Mouse (Mus musculus): ENCODE data around the gene Pnpla1.

Gene Pnpla1

GRCm38 (mm10) chr17:28926866-28927635 lies 68.8 kb downstream of the Pnpla1 start:
- peak; percentile 37 to 64 for DNase-seq

- DNase-seq, result no peak
Measured at GRCm38 (mm10) chr17:28928004-28928403, 69.8 kb downstream of the Pnpla1 start.

GRCm38 (mm10) chr17:28929369-28929768 lies 71.2 kb downstream of the Pnpla1 start:
- DNase-seq, result no peak

- peak; percentile 58 to 70 for DNase-seq
Measured at GRCm38 (mm10) chr17:28930392-28931074, 72.3 kb downstream of the Pnpla1 start.

- no peak for DNase-seq
Measured at GRCm38 (mm10) chr17:28931436-28932211, 73.4 kb downstream of the Pnpla1 start.

- no peak for DNase-seq
Measured at GRCm38 (mm10) chr17:28932274-28932673, 74.1 kb downstream of the Pnpla1 start.

GRCm38 (mm10) chr17:28934120-28934916 lies 76.1 kb downstream of the Pnpla1 start:
- DNase-seq, result no peak

GRCm38 (mm10) chr17:28936133-28936532 lies 77.9 kb downstream of the Pnpla1 start:
- DNase-seq, result no peak

- peak; percentile 35 to 69 for DNase-seq
Measured at GRCm38 (mm10) chr17:28936622-28937345, 78.6 kb downstream of the Pnpla1 start.

Data from cerebellum, postnatal 25 days (tissue).